In the genomic region with DNA sequence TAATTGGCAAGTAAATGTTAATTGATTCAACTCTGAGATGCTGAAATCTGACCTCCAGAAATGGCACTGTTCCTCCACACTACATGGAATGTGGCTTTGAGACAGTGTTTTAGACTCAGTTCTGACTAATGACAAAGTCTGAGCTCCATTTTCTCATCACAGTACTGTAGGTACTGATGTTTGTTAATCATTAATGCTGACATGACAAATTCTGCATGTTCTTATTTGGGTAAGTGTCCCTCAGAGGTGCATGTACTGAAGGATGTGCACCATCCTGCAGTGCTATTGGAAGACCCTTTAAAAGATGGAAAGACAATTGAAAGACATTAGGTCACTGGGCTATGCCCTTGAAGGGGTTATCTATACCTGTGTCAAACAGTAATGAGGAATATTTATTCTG, we compare ENCODE assay signal across 32 mouse cellular contexts.
"Had no signal": no experiment of that assay in that cellular context is flagged by ENCODE, and none has a peak within 500 bp of the region (broad histone marks: within the 10 kb centered on the region; RNA-seq: fewer than 3 reads in every experiment).

No protein-coding gene starts in this region.

- ATAC-seq: liver, embryonic 12.5 days; liver, postnatal 0 days; lung, postnatal 0 days; midbrain, embryonic 13.5 days; midbrain, embryonic 15.5 days; midbrain, embryonic 16.5 days had no signal

- H3K4me3 ChIP-seq: limb, embryonic 10.5 days; limb, embryonic 12.5 days; limb, embryonic 13.5 days; limb, embryonic 15.5 days; liver, embryonic 12.5 days; liver, embryonic 13.5 days; liver, embryonic 15.5 days; lung, embryonic 15.5 days; megakaryocyte, embryonic 14.5 days; midbrain, embryonic 10.5 days; midbrain, embryonic 12.5 days; midbrain, embryonic 13.5 days; midbrain, embryonic 15.5 days; myocyte; neural tube, embryonic 12.5 days had no signal

- H3K4me1 ChIP-seq: limb, embryonic 10.5 days; limb, embryonic 12.5 days; limb, embryonic 13.5 days; limb, embryonic 15.5 days; liver, embryonic 12.5 days; liver, embryonic 13.5 days; liver, embryonic 15.5 days; lung, embryonic 15.5 days; megakaryocyte, embryonic 14.5 days; midbrain, embryonic 10.5 days; midbrain, embryonic 12.5 days; midbrain, embryonic 13.5 days; midbrain, embryonic 15.5 days; neural tube, embryonic 12.5 days had no signal

- H3K27ac ChIP-seq: limb, embryonic 10.5 days; limb, embryonic 12.5 days; limb, embryonic 13.5 days; limb, embryonic 15.5 days; liver, embryonic 12.5 days; liver, embryonic 13.5 days; liver, embryonic 14.5 days; liver, embryonic 15.5 days; lung, embryonic 15.5 days; macrophage; midbrain, embryonic 10.5 days; midbrain, embryonic 12.5 days; midbrain, embryonic 13.5 days; midbrain, embryonic 15.5 days; neural tube, embryonic 12.5 days had no signal

- H3K9ac ChIP-seq: limb, embryonic 12.5 days; limb, embryonic 13.5 days; limb, embryonic 15.5 days; liver, embryonic 12.5 days; liver, embryonic 13.5 days; liver, embryonic 14.5 days; liver, embryonic 15.5 days; liver, postnatal 0 days; lung, embryonic 14.5 days; lung, embryonic 15.5 days; midbrain, embryonic 12.5 days; midbrain, embryonic 13.5 days; midbrain, embryonic 15.5 days; neural tube, embryonic 12.5 days had no signal

- DNase-seq: left cerebral cortex, postnatal 4 days; liver; liver, embryonic 13.5 days; liver, postnatal 0 days; lung, adult 18-20 months; lung, adult 2 months; lung, embryonic 14.5 days; lung, postnatal 10 days; lung, postnatal 14 days; lung, postnatal 36 days; lung, postnatal 4 days; midbrain, embryonic 14.5 days had no signal

- H3K4me2 ChIP-seq: limb, embryonic 12.5 days; limb, embryonic 13.5 days; limb, embryonic 15.5 days; liver, embryonic 11.5 days; liver, embryonic 12.5 days; liver, embryonic 13.5 days; liver, embryonic 15.5 days; lung, embryonic 14.5 days; lung, embryonic 15.5 days; midbrain, embryonic 11.5 days; midbrain, embryonic 12.5 days; midbrain, embryonic 13.5 days; midbrain, embryonic 15.5 days; neural tube, embryonic 12.5 days had no signal

- H3K36me3 ChIP-seq: limb, embryonic 10.5 days; limb, embryonic 12.5 days; limb, embryonic 13.5 days; limb, embryonic 15.5 days; liver, embryonic 12.5 days; liver, embryonic 13.5 days; liver, embryonic 15.5 days; lung, embryonic 15.5 days; midbrain, embryonic 10.5 days; midbrain, embryonic 12.5 days; midbrain, embryonic 13.5 days; midbrain, embryonic 15.5 days; neural tube, embryonic 12.5 days had no signal

- H3K27me3 ChIP-seq: limb, embryonic 12.5 days; limb, embryonic 13.5 days; limb, embryonic 15.5 days; liver, embryonic 12.5 days; liver, embryonic 13.5 days; liver, embryonic 15.5 days; lung, embryonic 15.5 days; megakaryocyte, embryonic 14.5 days; midbrain, embryonic 12.5 days; midbrain, embryonic 13.5 days; midbrain, embryonic 15.5 days; neural tube, embryonic 12.5 days had no signal

- H3K9me3 ChIP-seq: limb, embryonic 10.5 days; limb, embryonic 15.5 days; liver, embryonic 13.5 days; liver, embryonic 15.5 days; midbrain, embryonic 12.5 days; midbrain, embryonic 13.5 days; midbrain, embryonic 15.5 days; neural tube, embryonic 12.5 days had no signal
